Mouse (Mus musculus): ENCODE measurements around the gene Cers2.

DNA sequence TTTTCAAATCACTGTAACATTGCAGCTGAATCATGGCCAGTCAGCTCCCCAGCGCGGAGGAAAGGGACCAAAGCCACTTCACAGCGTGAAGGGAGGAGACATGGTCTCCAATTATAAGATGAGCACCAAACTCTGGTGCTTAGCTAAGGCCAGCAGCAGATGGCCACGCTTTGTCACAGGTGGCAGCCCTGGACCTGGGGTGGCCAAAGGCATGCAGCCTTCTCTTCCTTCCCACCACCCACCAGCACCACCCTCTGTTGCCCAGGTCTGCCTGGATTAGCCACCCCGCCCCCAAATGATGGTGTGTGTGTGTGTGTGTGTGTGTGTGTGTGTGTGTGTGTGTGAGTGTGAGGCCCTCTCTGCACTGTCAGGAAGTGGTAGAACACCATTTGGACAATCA is 41.1 kb upstream of the Cers2 start:
- TF ChIP-seq CTCF (IDR thresholded peaks at IDR 0.05; ENCODE audit: low read depth), result no peak
- TF ChIP-seq EP300 (IDR thresholded peaks at IDR 0.05; ENCODE audit: low read depth), result no peak
